Mouse (Mus musculus): ENCODE data around the gene Kiss1. TPM values are rescaled to one million over a fixed set of nuclear protein-coding genes. Genes with fewer than 3 reads are reported as not detected.
"Not testable (repeated sequence)": the region's sequence is repeated elsewhere in the genome, so short reads cannot be mapped to it uniquely, and the experiment has no call there.

Gene Kiss1
- polyA plus RNA-seq, 1 experiment from 2014 or later = not detected

DNA sequence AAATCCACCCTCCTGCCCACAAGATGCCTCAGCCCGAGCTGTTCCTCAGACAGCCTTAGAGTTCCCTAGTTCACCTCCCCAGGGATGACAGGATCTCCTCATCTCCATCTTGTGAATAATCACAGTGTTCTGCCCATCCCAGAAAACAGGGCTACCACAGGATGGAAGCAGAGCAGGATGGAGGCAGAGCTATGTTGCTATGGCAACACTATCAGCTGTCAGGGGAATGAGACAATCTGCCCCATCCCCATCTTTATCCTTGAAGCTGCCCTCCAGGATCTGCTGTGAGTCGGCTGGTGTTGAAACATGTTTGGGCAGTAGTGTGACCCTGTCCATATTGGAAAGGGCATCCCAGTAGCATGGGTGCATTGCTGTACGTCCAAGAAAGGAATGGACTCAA is 9.5 kb downstream of the Kiss1 start:
- WGBS (ENCODE audit: missing documents) = 76% methylated on average over 3 of the region's 3 CpGs
- H3K36me3 ChIP-seq (ENCODE audit: inconsistent target) = no peaks in the 10 kb centered on the region
- no peaks in the 10 kb centered on the region for H3K79me2 ChIP-seq (ENCODE audit: inconsistent target)
- no peak overlapping the region for H3K4me3 ChIP-seq (ENCODE audit: inconsistent target)
- no peak overlapping the region for H3K27ac ChIP-seq

- no peaks in the 10 kb centered on the region for H3K79me2 ChIP-seq (ENCODE audit: inconsistent target)
- 92% methylated on average over 11 of the region's 11 CpGs for WGBS (ENCODE audit: missing documents)
- H3K36me3 ChIP-seq (ENCODE audit: inconsistent target) = no peaks in the 10 kb centered on the region
- H3K4me3 ChIP-seq (ENCODE audit: inconsistent target) = no peak overlapping the region
- H3K27ac ChIP-seq = no peak overlapping the region
Measured at GRCm38 (mm10) chr1:133332656-133333430, 11.2 kb downstream of the Kiss1 start.

DNA sequence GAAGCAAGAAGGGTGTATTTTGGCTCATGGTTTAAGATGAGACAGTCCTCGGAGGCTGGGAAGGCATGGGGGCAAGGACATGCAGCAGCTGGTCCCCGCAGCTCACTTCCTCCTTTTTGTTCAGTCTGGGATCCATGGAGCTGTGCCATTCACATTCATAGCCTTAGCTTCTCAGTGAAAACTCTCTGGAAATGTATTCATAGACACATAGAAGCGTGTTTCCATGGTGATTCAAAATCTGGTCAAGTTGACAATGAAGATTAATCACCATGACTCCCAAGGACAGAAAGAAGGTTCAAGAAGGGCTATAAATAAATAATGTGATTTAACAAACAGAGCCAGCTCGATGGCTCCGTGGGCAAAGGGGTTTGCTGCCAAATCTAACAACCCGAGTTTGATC is 12.3 kb downstream of the Kiss1 start:
- 91% methylated on average over 6 of the region's 6 CpGs for WGBS (ENCODE audit: missing documents)
- no peak overlapping the region for H3K4me3 ChIP-seq (ENCODE audit: inconsistent target)
- H3K27ac ChIP-seq = no peak overlapping the region
- no peaks in the 10 kb centered on the region for H3K79me2 ChIP-seq (ENCODE audit: inconsistent target)
- H3K36me3 ChIP-seq (ENCODE audit: inconsistent target) = no peaks in the 10 kb centered on the region

DNA sequence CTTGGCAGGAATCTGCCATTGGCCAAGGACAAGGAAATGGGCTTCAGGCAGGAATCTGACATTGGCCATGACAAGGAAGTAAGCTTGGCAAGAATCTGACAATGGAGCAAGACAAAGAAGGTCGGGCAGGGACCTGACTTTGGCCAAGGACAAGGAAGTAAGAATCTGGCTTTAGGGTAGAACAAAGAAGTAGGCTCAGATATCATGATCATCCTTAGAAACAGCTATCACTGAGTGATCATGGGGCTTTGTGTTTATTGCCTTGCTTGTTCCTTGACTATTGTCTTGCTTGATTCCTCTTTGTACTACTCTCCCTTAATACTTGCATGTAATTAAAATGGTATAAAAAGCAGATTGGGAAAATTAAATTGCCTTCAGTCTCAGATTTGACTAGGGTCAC is 18.7 kb downstream of the Kiss1 start:
- H3K79me2 ChIP-seq (ENCODE audit: inconsistent target); H3K36me3 ChIP-seq (ENCODE audit: inconsistent target); H3K27ac ChIP-seq; H3K4me3 ChIP-seq (ENCODE audit: inconsistent target): not testable (repeated sequence)
- 18% methylated on average over 1 of the region's 1 CpGs for WGBS (ENCODE audit: missing documents)

GRCm38 (mm10) chr1:133344357-133344756 is 22.7 kb downstream of the Kiss1 start:
- Histone ChIP-seq H3K36me3 (ENCODE audit: inconsistent target) (no peaks in the 10 kb centered on the region), H3K79me2 (ENCODE audit: inconsistent target) (no peaks in the 10 kb centered on the region), H3K4me3 (ENCODE audit: inconsistent target) (no peak overlapping the region), H3K27ac (no peak overlapping the region)
- 100% methylated on average over 2 of the region's 2 CpGs for WGBS (ENCODE audit: missing documents)

- H3K36me3 ChIP-seq (ENCODE audit: inconsistent target) = no peaks in the 10 kb centered on the region
- WGBS (ENCODE audit: missing documents) = 92% methylated on average over 8 of the region's 9 CpGs
- no peak overlapping the region for H3K27ac ChIP-seq
Measured at GRCm38 (mm10) chr1:133346531-133346930, 24.9 kb downstream of the Kiss1 start.

DNA sequence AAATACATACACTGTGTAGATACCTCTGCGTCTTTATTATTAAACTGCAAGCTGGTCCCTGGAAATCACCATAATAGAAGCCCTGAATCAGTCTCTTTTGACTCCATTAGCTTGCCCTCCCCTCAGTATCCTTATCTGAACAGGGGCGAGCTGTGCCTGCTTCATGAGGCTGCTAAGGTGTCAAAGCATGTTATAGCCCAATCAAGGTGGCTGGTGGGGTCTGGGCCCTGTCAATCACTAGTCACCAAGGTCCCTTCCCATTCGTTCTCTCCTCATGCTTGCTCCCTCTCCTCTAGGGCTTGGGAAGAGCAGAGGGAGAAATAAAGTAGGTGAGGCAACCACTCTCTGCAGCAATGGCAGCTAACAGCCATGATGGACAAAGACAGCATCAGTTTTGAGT is 25.6 kb downstream of the Kiss1 start:
- WGBS (ENCODE audit: missing documents) = 92% methylated on average over 3 of the region's 3 CpGs
- Histone ChIP-seq H3K27ac (no peak overlapping the region), H3K79me2 (ENCODE audit: inconsistent target) (no peaks in the 10 kb centered on the region), H3K4me3 (ENCODE audit: inconsistent target) (no peak overlapping the region), H3K36me3 (ENCODE audit: inconsistent target) (no peaks in the 10 kb centered on the region)

More at GRCm38 (mm10) chr1:133346531-133346930, 24.9 kb downstream of the Kiss1 start:
- Histone ChIP-seq H3K79me2 (ENCODE audit: inconsistent target) (no peaks in the 10 kb centered on the region), H3K4me3 (ENCODE audit: inconsistent target) (no peak overlapping the region)

DNA sequence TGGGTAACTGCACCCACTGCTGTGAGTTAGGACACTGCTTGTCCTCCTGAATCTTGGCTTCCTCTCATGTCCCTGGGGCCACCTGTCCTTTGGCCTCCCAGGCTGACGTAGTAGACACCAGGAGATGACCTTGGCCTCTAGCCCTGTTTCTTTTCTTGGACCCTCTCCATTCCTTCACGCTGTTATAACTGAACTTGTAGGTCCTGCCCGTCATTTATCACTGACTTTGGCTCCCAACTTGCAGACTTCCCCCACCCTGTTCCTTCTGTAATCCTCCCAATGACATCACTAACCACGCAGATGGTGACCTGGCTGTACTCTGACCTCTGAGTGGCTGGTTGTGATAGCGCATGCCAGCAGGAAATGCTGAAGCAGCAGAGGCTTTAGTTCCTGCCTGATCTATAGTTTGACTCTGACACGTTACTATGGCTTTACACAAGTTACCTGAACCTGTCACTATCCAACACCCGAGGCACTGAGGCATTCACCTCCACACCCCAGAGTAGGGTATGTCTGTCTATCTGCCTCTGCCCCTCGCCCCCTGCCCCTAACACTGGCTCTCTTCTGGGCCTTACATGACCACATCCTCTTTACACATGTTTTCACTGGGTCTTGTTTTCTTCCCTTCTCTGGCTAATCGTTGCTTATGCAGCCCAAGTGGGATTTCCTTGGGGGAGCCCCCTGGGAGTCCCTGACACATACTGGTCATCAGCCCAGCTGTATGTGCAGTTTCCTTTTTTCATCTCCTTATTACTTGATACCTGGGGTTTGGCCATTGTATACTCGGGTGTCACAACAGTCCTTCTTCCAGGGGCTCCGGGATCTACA is 26.2 kb downstream of the Kiss1 start:
- no peak overlapping the region for H3K27ac ChIP-seq
- H3K79me2 ChIP-seq (ENCODE audit: inconsistent target) = no peaks in the 10 kb centered on the region
- no peak overlapping the region for H3K4me3 ChIP-seq (ENCODE audit: inconsistent target)
- no peaks in the 10 kb centered on the region for H3K36me3 ChIP-seq (ENCODE audit: inconsistent target)
- 36% methylated on average over 11 of the region's 11 CpGs for WGBS (ENCODE audit: missing documents)

DNA sequence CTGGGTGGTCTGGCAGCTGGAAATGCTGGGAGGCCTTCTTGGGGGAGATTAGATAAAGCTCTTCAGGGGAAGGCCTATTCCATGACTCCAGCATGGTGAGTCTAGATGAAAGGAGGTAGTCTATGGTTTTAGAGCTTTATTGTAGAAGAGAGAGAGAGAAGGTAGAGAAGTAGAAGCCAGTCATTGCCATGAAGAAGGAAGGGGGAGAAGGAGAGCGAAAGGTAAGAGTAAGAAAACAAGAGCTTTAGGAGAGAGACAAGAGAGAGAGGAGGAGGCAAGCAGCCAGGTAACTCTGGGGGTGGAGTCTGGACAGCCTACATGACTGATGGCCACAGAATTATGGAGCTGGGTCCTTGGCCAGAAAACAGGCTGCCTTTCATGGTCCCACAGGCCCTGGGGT is 28.5 kb downstream of the Kiss1 start, which contains the start of gene Ren1:
Ren1 (plus strand) TSS at position 301 of the 400 bp plus-strand sequence.
- Histone ChIP-seq H3K79me2 (ENCODE audit: inconsistent target) (no peaks in the 10 kb centered on the region), H3K27ac (no peak within 1 kb of the TSS), H3K36me3 (ENCODE audit: inconsistent target) (no peaks in the 10 kb centered on the region), H3K4me3 (ENCODE audit: inconsistent target) (no peak within 1 kb of the TSS)
- 88% methylated on average over 1 of the region's 1 CpGs for WGBS (ENCODE audit: missing documents)

DNA sequence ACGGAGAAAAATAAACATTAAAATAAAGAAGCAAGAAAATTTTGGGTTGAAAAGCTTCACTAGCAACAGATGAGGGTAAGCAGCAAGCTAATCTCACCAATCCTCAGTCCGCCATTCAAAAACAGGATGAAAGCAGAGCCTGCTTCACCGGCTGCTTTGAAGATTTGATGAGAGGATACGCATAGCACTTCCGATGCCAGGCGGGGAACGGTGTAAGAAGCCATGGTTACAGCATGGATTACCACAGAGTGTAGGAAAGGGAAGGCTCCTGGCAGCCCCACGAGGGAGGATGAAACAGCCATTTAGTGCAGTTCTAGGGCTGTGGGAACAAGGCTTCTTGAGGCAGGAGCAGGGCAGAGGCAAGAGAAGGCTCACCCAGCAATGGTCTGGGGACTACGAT is 30.1 kb downstream of the Kiss1 start:
- H3K4me3 ChIP-seq (ENCODE audit: inconsistent target) = no peak overlapping the region
- 56% methylated on average over 9 of the region's 9 CpGs for WGBS (ENCODE audit: missing documents)
- no peaks in the 10 kb centered on the region for H3K79me2 ChIP-seq (ENCODE audit: inconsistent target)
- no peak overlapping the region for H3K27ac ChIP-seq
- H3K36me3 ChIP-seq (ENCODE audit: inconsistent target) = no peaks in the 10 kb centered on the region

DNA sequence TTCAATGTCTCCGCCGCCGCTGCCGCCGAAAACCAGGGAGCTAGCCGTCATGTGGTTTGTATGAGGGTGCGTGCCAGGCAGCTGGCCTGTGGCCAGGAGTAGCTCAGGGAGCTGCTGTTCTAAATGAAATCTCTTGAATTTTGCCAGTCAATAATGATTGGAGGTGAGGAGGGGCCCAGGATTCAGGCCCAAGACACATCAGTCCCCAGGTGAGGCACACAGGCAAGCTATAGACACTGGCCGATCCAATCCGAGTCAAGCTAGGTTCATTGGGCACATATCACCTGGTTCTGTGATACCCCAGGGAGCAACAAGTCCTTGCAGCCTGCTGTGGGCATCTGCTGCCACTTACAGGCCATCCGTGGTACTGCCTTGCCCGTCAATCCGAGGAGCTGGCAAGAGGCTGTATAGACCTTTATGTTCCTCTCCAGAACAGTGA is 31.7 kb downstream of the Kiss1 start:
- 39% methylated on average over 12 of the region's 12 CpGs for WGBS (ENCODE audit: missing documents)
- no peaks in the 10 kb centered on the region for H3K79me2 ChIP-seq (ENCODE audit: inconsistent target)
- H3K4me3 ChIP-seq (ENCODE audit: inconsistent target) = no peak overlapping the region

GRCm38 (mm10) chr1:133355469-133355868 is 33.8 kb downstream of the Kiss1 start:
- H3K4me3 ChIP-seq (ENCODE audit: inconsistent target) = no peak overlapping the region
- 85% methylated on average over 5 of the region's 5 CpGs for WGBS (ENCODE audit: missing documents)
- H3K27ac ChIP-seq = no peak overlapping the region
- no peaks in the 10 kb centered on the region for H3K79me2 ChIP-seq (ENCODE audit: inconsistent target)
- no peaks in the 10 kb centered on the region for H3K36me3 ChIP-seq (ENCODE audit: inconsistent target)

More for the DNA sequence above, 31.7 kb downstream of the Kiss1 start:
- Histone ChIP-seq H3K36me3 (ENCODE audit: inconsistent target) (no peaks in the 10 kb centered on the region), H3K27ac (no peak overlapping the region)

- Histone ChIP-seq H3K79me2 (ENCODE audit: inconsistent target) (no peaks in the 10 kb centered on the region), H3K36me3 (ENCODE audit: inconsistent target) (no peaks in the 10 kb centered on the region), H3K27ac (no peak overlapping the region), H3K4me3 (ENCODE audit: inconsistent target) (no peak overlapping the region)
- WGBS (ENCODE audit: missing documents) = 79% methylated on average over 15 of the region's 15 CpGs
Measured at GRCm38 (mm10) chr1:133355912-133356311, 34.2 kb downstream of the Kiss1 start.

GRCm38 (mm10) chr1:133356330-133356729 is 34.7 kb downstream of the Kiss1 start:
- H3K79me2 ChIP-seq (ENCODE audit: inconsistent target) = no peaks in the 10 kb centered on the region
- H3K27ac ChIP-seq = no peak overlapping the region
- H3K4me3 ChIP-seq (ENCODE audit: inconsistent target) = no peak overlapping the region
- 37% methylated on average over 8 of the region's 8 CpGs for WGBS (ENCODE audit: missing documents)
- H3K36me3 ChIP-seq (ENCODE audit: inconsistent target) = no peaks in the 10 kb centered on the region

DNA sequence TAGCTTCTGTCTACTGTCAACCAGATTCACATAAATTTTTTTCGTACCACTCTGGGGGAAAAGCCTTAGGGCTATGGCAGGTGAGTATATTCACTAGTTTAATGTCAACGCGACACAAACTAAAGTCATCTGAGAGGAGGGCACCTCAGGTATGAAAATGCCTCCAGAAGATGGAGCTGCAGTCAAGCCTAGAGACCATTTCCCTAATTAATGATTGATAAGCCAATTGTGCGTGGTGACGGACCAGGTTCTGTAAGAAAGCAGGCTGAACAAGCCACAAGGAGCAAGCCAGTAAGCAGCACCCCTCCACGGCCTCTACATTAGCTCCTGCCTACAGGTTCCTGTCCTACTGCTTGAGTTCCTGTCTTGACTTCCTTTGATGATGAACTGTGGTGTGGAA is 39.3 kb downstream of the Kiss1 start:
- Histone ChIP-seq H3K4me3 (ENCODE audit: inconsistent target) (no peak overlapping the region), H3K36me3 (ENCODE audit: inconsistent target) (no peaks in the 10 kb centered on the region), H3K27ac (no peak overlapping the region), H3K79me2 (ENCODE audit: inconsistent target) (no peaks in the 10 kb centered on the region)
- WGBS (ENCODE audit: missing documents) = 96% methylated on average over 6 of the region's 6 CpGs

All from macrophage (primary cell).